Mouse (Mus musculus): ENCODE data around the gene Kalrn. TPM values are rescaled to one million over a fixed set of nuclear protein-coding genes. Genes with fewer than 3 reads are reported as not detected.
A peak's percentile ranks its signal among the peaks of the same experiment; 100 is the strongest.

Kalrn gene
- polyA plus RNA-seq, 1 experiment from 2014 or later, result 11.3 TPM

DNA sequence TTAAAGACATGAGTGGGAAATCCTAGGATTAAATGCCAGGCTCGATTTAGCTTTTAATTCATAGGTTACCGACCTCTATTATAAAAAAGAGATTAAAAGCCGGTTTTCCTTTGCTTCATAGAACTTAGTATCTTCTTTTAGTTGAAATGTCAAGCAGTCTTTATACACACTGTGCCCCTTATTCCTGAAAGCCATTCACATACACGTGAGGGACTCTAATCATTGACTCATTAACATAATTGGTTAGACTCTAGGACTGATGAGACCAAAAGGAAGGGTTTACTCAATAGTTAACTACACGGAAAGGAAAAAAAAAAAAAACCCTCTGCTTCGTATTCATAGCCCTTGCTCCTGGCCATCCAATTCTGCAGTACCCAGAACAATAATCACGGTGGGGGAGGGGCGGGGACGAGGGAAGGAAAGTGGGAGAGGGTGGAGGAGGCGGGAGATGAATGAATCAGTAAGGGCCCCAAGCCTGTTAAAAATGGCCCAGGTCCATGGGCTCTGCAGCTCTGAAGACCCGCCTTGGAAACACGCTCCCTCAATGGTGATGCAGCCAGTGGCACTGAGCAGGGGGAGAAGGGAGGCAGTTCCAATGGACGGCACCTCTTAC is 368.7 kb downstream of the Kalrn start:
- Histone ChIP-seq H3K27ac (replicated peaks) (no peak overlapping the region), H3K4me3 (no peak overlapping the region), H3K36me3 (peaks cover 34% of the 10 kb centered on the region), H3K9me3 (replicated peaks) (no peaks in the 10 kb centered on the region), H3K4me1 (peaks cover 23% of the 10 kb centered on the region), H3K27me3 (ENCODE audit: low read depth, poor library complexity, severe bottlenecking) (no peaks in the 10 kb centered on the region)
- no peak for DNase-seq (ENCODE audit: low spot score)
- WGBS, result 73% methylated on average over 13 of the region's 13 CpGs

GRCm38 (mm10) chr16:34199543-34199942 is 373.8 kb downstream of the Kalrn start:
- Histone ChIP-seq H3K9me3 (replicated peaks) (no peaks in the 10 kb centered on the region), H3K4me1 (peaks cover 14% of the 10 kb centered on the region), H3K27me3 (ENCODE audit: low read depth, poor library complexity, severe bottlenecking) (no peaks in the 10 kb centered on the region), H3K4me3 (no peak overlapping the region), H3K27ac (replicated peaks) (no peak overlapping the region), H3K36me3 (peaks cover 42% of the 10 kb centered on the region)
- 94% methylated on average over 6 of the region's 6 CpGs for WGBS
- DNase-seq (ENCODE audit: low spot score), result no peak

- Histone ChIP-seq H3K36me3 (peaks cover 30% of the 10 kb centered on the region), H3K27ac (replicated peaks) (no peak overlapping the region), H3K9me3 (replicated peaks) (no peaks in the 10 kb centered on the region), H3K4me1 (0 out of 2 replicates have a peak, but pooled peaks cover 3% of the 10 kb centered on the region), H3K27me3 (ENCODE audit: low read depth, poor library complexity, severe bottlenecking) (no peaks in the 10 kb centered on the region), H3K4me3 (no peak overlapping the region)
- peak; percentile 42 for DNase-seq (ENCODE audit: low spot score)
- WGBS, result 58% methylated on average over 10 of the region's 10 CpGs
These were observed 380.1 kb downstream of the Kalrn start for GRCm38 (mm10) chr16:34192959-34193842.

- no peaks in the 10 kb centered on the region for H3K4me1 ChIP-seq
- no peak overlapping the region for H3K27ac ChIP-seq (replicated peaks)
- 76% methylated on average over 3 of the region's 3 CpGs for WGBS
- no peak for DNase-seq (ENCODE audit: low spot score)
- H3K4me3 ChIP-seq, result no peak overlapping the region
- H3K27me3 ChIP-seq (ENCODE audit: low read depth, poor library complexity, severe bottlenecking), result no peaks in the 10 kb centered on the region
- H3K9me3 ChIP-seq (replicated peaks), result no peaks in the 10 kb centered on the region
- peaks cover 39% of the 10 kb centered on the region for H3K36me3 ChIP-seq
These were observed 388.6 kb downstream of the Kalrn start for GRCm38 (mm10) chr16:34184721-34185120.

GRCm38 (mm10) chr16:34183186-34183585 is 390.1 kb downstream of the Kalrn start:
- Histone ChIP-seq H3K4me1 (no peaks in the 10 kb centered on the region), H3K4me3 (no peak overlapping the region), H3K27me3 (ENCODE audit: low read depth, poor library complexity, severe bottlenecking) (no peaks in the 10 kb centered on the region), H3K36me3 (peaks cover 39% of the 10 kb centered on the region), H3K9me3 (replicated peaks) (no peaks in the 10 kb centered on the region), H3K27ac (replicated peaks) (no peak overlapping the region)
- DNase-seq (ENCODE audit: low spot score), result no peak
- WGBS, result 88% methylated on average over 4 of the region's 4 CpGs

GRCm38 (mm10) chr16:34175625-34176024 is 397.7 kb downstream of the Kalrn start:
- 92% methylated on average over 4 of the region's 4 CpGs for WGBS
- no peaks in the 10 kb centered on the region for H3K4me1 ChIP-seq
- no peaks in the 10 kb centered on the region for H3K9me3 ChIP-seq (replicated peaks)
- no peaks in the 10 kb centered on the region for H3K27me3 ChIP-seq (ENCODE audit: low read depth, poor library complexity, severe bottlenecking)
- no peak overlapping the region for H3K4me3 ChIP-seq
- H3K27ac ChIP-seq (replicated peaks), result no peak overlapping the region
- DNase-seq (ENCODE audit: low spot score), result no peak
- peaks cover 83% of the 10 kb centered on the region for H3K36me3 ChIP-seq

GRCm38 (mm10) chr16:34172572-34173181 is 400.7 kb downstream of the Kalrn start:
- H3K27ac ChIP-seq (replicated peaks), result no peak overlapping the region
- no peaks in the 10 kb centered on the region for H3K27me3 ChIP-seq (ENCODE audit: low read depth, poor library complexity, severe bottlenecking)
- no peak for DNase-seq (ENCODE audit: low spot score)
- no peak overlapping the region for H3K4me3 ChIP-seq
- peaks cover 5% of the 10 kb centered on the region for H3K4me1 ChIP-seq
- 93% methylated on average over 11 of the region's 11 CpGs for WGBS
- H3K9me3 ChIP-seq (replicated peaks), result no peaks in the 10 kb centered on the region
- peaks cover 79% of the 10 kb centered on the region for H3K36me3 ChIP-seq

DNA sequence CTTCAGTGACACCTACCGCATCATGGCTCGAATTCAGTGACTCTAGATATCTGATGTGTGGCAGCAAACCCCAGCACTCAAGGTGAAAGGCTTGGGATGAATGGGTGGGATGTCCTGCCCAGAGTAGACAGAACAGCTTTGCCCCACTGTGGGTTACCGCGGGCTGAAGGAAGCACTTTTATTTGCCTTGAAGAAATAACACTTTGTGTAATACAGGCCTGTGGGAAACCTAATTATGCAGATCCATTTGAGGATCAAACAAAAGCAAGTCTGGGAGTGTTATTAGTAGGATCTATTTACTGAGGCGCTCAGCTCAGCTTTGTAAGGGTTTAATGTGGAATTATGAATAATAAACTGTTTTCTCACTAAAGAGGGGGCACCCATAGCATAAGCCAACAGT is 406.3 kb downstream of the Kalrn start:
- peaks cover 12% of the 10 kb centered on the region for H3K4me1 ChIP-seq
- H3K36me3 ChIP-seq, result peaks cover 28% of the 10 kb centered on the region; the same call in 1 of the 2 replicates
- H3K27ac ChIP-seq (replicated peaks), result no peak overlapping the region
- H3K4me3 ChIP-seq, result no peak overlapping the region
- no peaks in the 10 kb centered on the region for H3K27me3 ChIP-seq (ENCODE audit: low read depth, poor library complexity, severe bottlenecking)
- DNase-seq (ENCODE audit: low spot score), result no peak
- WGBS, result 81% methylated on average over 5 of the region's 5 CpGs
- H3K9me3 ChIP-seq (replicated peaks), result no peaks in the 10 kb centered on the region

- Histone ChIP-seq H3K9me3 (replicated peaks) (no peaks in the 10 kb centered on the region), H3K4me3 (no peak overlapping the region), H3K27ac (replicated peaks) (no peak overlapping the region), H3K4me1 (peaks cover 7% of the 10 kb centered on the region; the same call in 1 of the 2 replicates), H3K27me3 (ENCODE audit: low read depth, poor library complexity, severe bottlenecking) (no peaks in the 10 kb centered on the region), H3K36me3 (0 out of 2 replicates have a peak, but pooled peaks cover 11% of the 10 kb centered on the region)
- DNase-seq (ENCODE audit: low spot score), result no peak
- WGBS, result 81% methylated on average over 9 of the region's 9 CpGs
These were observed 410.2 kb downstream of the Kalrn start for GRCm38 (mm10) chr16:34163086-34163485.

DNA sequence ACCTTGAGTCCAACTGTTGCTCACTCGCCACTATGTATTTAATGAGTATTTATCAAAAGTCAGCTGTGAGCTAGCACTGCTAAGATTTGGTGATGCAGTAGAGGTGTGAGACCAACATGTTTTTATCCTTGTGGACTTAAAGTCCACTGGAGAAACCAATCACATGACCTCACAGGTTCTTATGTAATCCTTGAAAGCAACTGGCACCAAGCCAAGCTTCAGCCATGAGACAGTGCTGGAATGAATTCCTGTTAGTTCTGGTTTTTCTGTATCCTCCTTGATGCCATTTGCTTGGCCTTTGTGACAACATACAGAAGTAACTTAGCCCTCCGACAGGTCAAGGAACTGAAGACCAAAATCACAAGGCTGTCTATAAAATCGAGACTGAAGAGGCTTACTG is 413.8 kb downstream of the Kalrn start:
- 92% methylated on average over 3 of the region's 3 CpGs for WGBS
- DNase-seq (ENCODE audit: low spot score), result no peak

DNA sequence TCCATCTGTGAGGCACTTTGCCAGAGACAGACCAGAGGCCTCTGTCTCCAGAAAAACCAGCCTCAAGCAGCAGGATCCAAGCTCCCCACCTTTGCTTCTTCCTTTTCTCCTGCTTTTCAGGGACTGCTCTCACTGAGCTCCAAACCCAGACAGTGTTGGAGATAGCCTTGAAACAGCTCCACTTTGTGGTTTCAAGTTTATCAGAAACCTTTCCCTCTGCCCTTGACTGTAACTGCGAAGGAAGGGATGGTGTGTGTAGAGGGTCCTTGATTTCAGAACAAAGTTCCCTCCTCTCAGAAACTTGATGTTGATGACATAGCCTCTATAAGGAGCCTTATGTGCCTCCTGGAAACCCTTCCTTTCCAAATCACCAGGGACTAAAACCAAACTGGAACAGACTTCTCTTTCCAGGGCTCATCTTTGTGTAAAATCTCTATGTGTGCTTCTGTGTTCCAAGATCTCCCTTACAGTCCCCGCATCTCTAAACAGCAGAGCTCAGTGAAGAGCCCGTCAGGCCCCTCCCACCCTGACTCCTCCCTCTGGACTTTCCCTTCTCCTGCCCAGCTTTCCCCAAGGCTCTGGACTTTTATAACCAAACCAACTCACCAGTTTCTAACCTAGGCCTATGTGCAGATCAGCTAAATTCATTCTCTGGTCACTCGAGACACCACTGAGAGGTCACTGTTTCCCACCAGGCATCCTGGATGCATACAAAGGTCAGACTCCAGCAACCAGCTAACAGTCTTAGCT is 415.8 kb downstream of the Kalrn start:
- no peak for DNase-seq (ENCODE audit: low spot score)
- Histone ChIP-seq H3K27ac (replicated peaks) (no peak overlapping the region), H3K36me3 (peaks cover 5% of the 10 kb centered on the region; the same call in 1 of the 2 replicates), H3K4me1 (no peaks in the 10 kb centered on the region), H3K9me3 (replicated peaks) (no peaks in the 10 kb centered on the region), H3K4me3 (no peak overlapping the region), H3K27me3 (ENCODE audit: low read depth, poor library complexity, severe bottlenecking) (no peaks in the 10 kb centered on the region)
- 65% methylated on average over 4 of the region's 4 CpGs for WGBS

More for the DNA sequence above, 413.8 kb downstream of the Kalrn start:
- no peak overlapping the region for H3K27ac ChIP-seq (replicated peaks)
- no peaks in the 10 kb centered on the region for H3K27me3 ChIP-seq (ENCODE audit: low read depth, poor library complexity, severe bottlenecking)
- no peak overlapping the region for H3K4me3 ChIP-seq
- H3K36me3 ChIP-seq, result 0 out of 2 replicates have a peak, but pooled peaks cover 5% of the 10 kb centered on the region
- no peaks in the 10 kb centered on the region for H3K9me3 ChIP-seq (replicated peaks)
- H3K4me1 ChIP-seq, result no peaks in the 10 kb centered on the region

- Histone ChIP-seq H3K4me1 (no peaks in the 10 kb centered on the region), H3K36me3 (peaks cover 5% of the 10 kb centered on the region; the same call in 1 of the 2 replicates), H3K27me3 (ENCODE audit: low read depth, poor library complexity, severe bottlenecking) (no peaks in the 10 kb centered on the region), H3K4me3 (no peak overlapping the region), H3K9me3 (replicated peaks) (no peaks in the 10 kb centered on the region), H3K27ac (replicated peaks) (no peak overlapping the region)
- 85% methylated on average over 3 of the region's 3 CpGs for WGBS
- no peak for DNase-seq (ENCODE audit: low spot score)
These were observed 417.6 kb downstream of the Kalrn start for GRCm38 (mm10) chr16:34155696-34156095.

Measured in midbrain, embryonic 10.5 days (tissue).